Mouse (Mus musculus) olfactory bulb, adult 2 months (tissue): ENCODE data around the gene Cyp4v3.

ENCODE experiments used
- CTCF ChIP-seq: fragments of 200-500 bp; IDR thresholded peaks from 2 replicates; pipeline ENCODE4 v1.5.1; 2012; ENCODE audit warnings: low read depth, mild to moderate bottlenecking, low read length, moderate library complexity; ENCODE audit not compliant: insufficient read depth
- POLR2A ChIP-seq: fragments of 200-500 bp; IDR thresholded peaks from 2 replicates; pipeline ENCODE4 v1.6.1; 2012; ENCODE audit warnings: mild to moderate bottlenecking, low read depth, low read length, moderate library complexity; ENCODE audit not compliant: insufficient read depth

DNA sequence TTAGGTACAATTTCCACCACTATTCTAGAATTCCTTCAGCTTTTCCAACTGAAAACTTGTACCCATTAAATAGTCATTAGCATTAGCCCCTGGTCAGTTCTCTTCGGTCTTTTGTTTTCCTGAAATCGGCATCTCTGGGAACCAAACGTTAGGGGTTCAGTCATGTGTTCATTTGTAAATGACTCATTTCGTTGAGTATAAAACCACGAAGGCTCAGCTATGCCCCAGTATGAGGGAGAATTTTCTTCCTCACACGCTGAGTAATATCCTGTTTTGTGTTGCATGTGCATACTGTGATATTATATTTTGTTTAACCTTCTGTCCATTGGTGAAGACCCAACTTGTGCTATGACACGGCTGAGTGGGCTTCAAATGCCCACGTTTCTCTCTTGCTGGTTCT lies 74.6 kb downstream of the Cyp4v3 start:
- TF ChIP-seq CTCF (no peak), POLR2A (no peak)
